Mouse (Mus musculus): ENCODE measurements around the gene 4930455H04Rik.

- TF ChIP-seq POLR2A (IDR thresholded peaks at IDR 0.05; ENCODE audit: low read depth, low read length) (no peak), CTCF (conservative IDR thresholded peaks at IDR 0.05; ENCODE audit: insufficient read depth, insufficient read length, low read depth, low read length) (no peak)
These were observed 42.1 kb downstream of the 4930455H04Rik start for GRCm38 (mm10) chr3:117010182-117010581.
